Mouse (Mus musculus): ENCODE results near the gene Casp14. TPM values are rescaled to one million over a fixed set of nuclear protein-coding genes. Genes with fewer than 3 reads are reported as not detected.
"Not testable (repeated sequence)": the region's sequence is repeated elsewhere in the genome, so short reads cannot be mapped to it uniquely, and the experiment has no call there.

The Casp14 gene
- total and polyA plus RNA-seq, 2 experiments from 2014 or later = 0.44 TPM; not detected in 1

GRCm38 (mm10) chr10:78700881-78701280, 17.2 kb downstream of the Casp14 start:
- TF ChIP-seq CTCF (IDR thresholded peaks at IDR 0.05) = no peak
- ATAC-seq (ENCODE audit: low FRiP score) = no peak
- DNase-seq (ENCODE audit: low spot score) = no peak
- Histone ChIP-seq H3K4me3 (ENCODE audit: low read depth, low read length) (no peak overlapping the region), H3K4me1 (ENCODE audit: insufficient read depth, low read length) (no peaks in the 10 kb centered on the region), H3K9ac (replicated peaks; ENCODE audit: low read length, poor library complexity, severe bottlenecking) (no peak overlapping the region), H3K27me3 (ENCODE audit: insufficient read depth, low read length) (no peaks in the 10 kb centered on the region), H3K27ac (ENCODE audit: low read depth, low read length) (no peak overlapping the region), H3K9me3 (ENCODE audit: low read length) (no peaks in the 10 kb centered on the region), H3K4me2 (ENCODE audit: low read depth, low read length, poor library complexity, severe bottlenecking) (no peak overlapping the region), H3K36me3 (ENCODE audit: insufficient read depth, low read length) (no peaks in the 10 kb centered on the region)
- WGBS = 60% methylated on average over 3 of the region's 3 CpGs

- 95% methylated on average over 6 of the region's 6 CpGs for WGBS
- Histone ChIP-seq H3K4me1 (ENCODE audit: insufficient read depth, low read length) (no peaks in the 10 kb centered on the region), H3K36me3 (ENCODE audit: insufficient read depth, low read length) (no peaks in the 10 kb centered on the region), H3K9ac (replicated peaks; ENCODE audit: low read length, poor library complexity, severe bottlenecking) (no peak overlapping the region), H3K27me3 (ENCODE audit: insufficient read depth, low read length) (no peaks in the 10 kb centered on the region), H3K9me3 (ENCODE audit: low read length) (no peaks in the 10 kb centered on the region), H3K27ac (ENCODE audit: low read depth, low read length) (no peak overlapping the region), H3K4me2 (ENCODE audit: low read depth, low read length, poor library complexity, severe bottlenecking) (no peak overlapping the region), H3K4me3 (ENCODE audit: low read depth, low read length) (no peak overlapping the region)
- no peak for DNase-seq (ENCODE audit: low spot score)
- TF ChIP-seq CTCF (IDR thresholded peaks at IDR 0.05) = no peak
- ATAC-seq (ENCODE audit: low FRiP score) = no peak
Observed at GRCm38 (mm10) chr10:78689973-78690372, 28.1 kb downstream of the Casp14 start.

- no peaks in the 10 kb centered on the region for H3K36me3 ChIP-seq (ENCODE audit: insufficient read depth, low read length)
- no peak overlapping the region for H3K9ac ChIP-seq (replicated peaks; ENCODE audit: low read length, poor library complexity, severe bottlenecking)
- no peak for ATAC-seq (ENCODE audit: low FRiP score)
- H3K9me3 ChIP-seq (ENCODE audit: low read length) = no peaks in the 10 kb centered on the region
- no peak for DNase-seq (ENCODE audit: low spot score)
- no peak overlapping the region for H3K4me2 ChIP-seq (ENCODE audit: low read depth, low read length, poor library complexity, severe bottlenecking)
- H3K4me3 ChIP-seq (ENCODE audit: low read depth, low read length) = no peak overlapping the region
- H3K4me1 ChIP-seq (ENCODE audit: insufficient read depth, low read length) = no peaks in the 10 kb centered on the region
- 71% methylated on average over 4 of the region's 4 CpGs for WGBS
- H3K27me3 ChIP-seq (ENCODE audit: insufficient read depth, low read length) = no peaks in the 10 kb centered on the region
- no peak overlapping the region for H3K27ac ChIP-seq (ENCODE audit: low read depth, low read length)
- TF ChIP-seq CTCF (IDR thresholded peaks at IDR 0.05) = no peak
Observed at GRCm38 (mm10) chr10:78686995-78687577, 31.0 kb downstream of the Casp14 start.

- DNase-seq (ENCODE audit: low spot score); ATAC-seq (ENCODE audit: low FRiP score); H3K4me2 ChIP-seq (ENCODE audit: low read depth, low read length, poor library complexity, severe bottlenecking); H3K36me3 ChIP-seq (ENCODE audit: insufficient read depth, low read length); H3K9ac ChIP-seq (replicated peaks; ENCODE audit: low read length, poor library complexity, severe bottlenecking); H3K27ac ChIP-seq (ENCODE audit: low read depth, low read length); H3K27me3 ChIP-seq (ENCODE audit: insufficient read depth, low read length); H3K4me1 ChIP-seq (ENCODE audit: insufficient read depth, low read length); H3K4me3 ChIP-seq (ENCODE audit: low read depth, low read length); H3K9me3 ChIP-seq (ENCODE audit: low read length): not testable (repeated sequence)
- 36% methylated on average over 1 of the region's 1 CpGs for WGBS
Observed at GRCm38 (mm10) chr10:78670121-78670520, 48.0 kb downstream of the Casp14 start.

- H3K9ac ChIP-seq (replicated peaks; ENCODE audit: low read length, poor library complexity, severe bottlenecking); H3K27me3 ChIP-seq (ENCODE audit: insufficient read depth, low read length); DNase-seq (ENCODE audit: low spot score); H3K27ac ChIP-seq (ENCODE audit: low read depth, low read length); H3K9me3 ChIP-seq (ENCODE audit: low read length); H3K4me3 ChIP-seq (ENCODE audit: low read depth, low read length); ATAC-seq (ENCODE audit: low FRiP score); H3K4me1 ChIP-seq (ENCODE audit: insufficient read depth, low read length); H3K36me3 ChIP-seq (ENCODE audit: insufficient read depth, low read length); H3K4me2 ChIP-seq (ENCODE audit: low read depth, low read length, poor library complexity, severe bottlenecking): not testable (repeated sequence)
- WGBS = 94% methylated on average over 10 of the region's 10 CpGs
Observed at GRCm38 (mm10) chr10:78666696-78667095, 51.4 kb downstream of the Casp14 start.

GRCm38 (mm10) chr10:78664546-78664945, 53.5 kb downstream of the Casp14 start:
- 91% methylated on average over 1 of the region's 1 CpGs for WGBS
- Histone ChIP-seq H3K27me3 (ENCODE audit: insufficient read depth, low read length) (no peaks in the 10 kb centered on the region), H3K36me3 (ENCODE audit: insufficient read depth, low read length) (no peaks in the 10 kb centered on the region), H3K4me3 (ENCODE audit: low read depth, low read length) (no peak overlapping the region), H3K9ac (replicated peaks; ENCODE audit: low read length, poor library complexity, severe bottlenecking) (no peak overlapping the region), H3K9me3 (ENCODE audit: low read length) (no peaks in the 10 kb centered on the region), H3K27ac (ENCODE audit: low read depth, low read length) (no peak overlapping the region), H3K4me2 (ENCODE audit: low read depth, low read length, poor library complexity, severe bottlenecking) (no peak overlapping the region), H3K4me1 (ENCODE audit: insufficient read depth, low read length) (no peaks in the 10 kb centered on the region)
- DNase-seq (ENCODE audit: low spot score) (no peak), ATAC-seq (ENCODE audit: low FRiP score) (no peak)
- TF ChIP-seq CTCF (IDR thresholded peaks at IDR 0.05) = no peak

Other genes with a start within 250 kb of the Casp14 start
- gene Olfr1358, start 200.9 kb downstream of the Casp14 start, total RNA-seq (2014; rRNA removed) = not detected in 2 replicates
- gene Olfr1358, start 200.9 kb downstream of the Casp14 start, polyA plus RNA-seq (2015; fragmentation: Nextera tagmentation; extraction: Ambion mirVana) = not detected in 2 replicates
- gene Ilvbl, start 143.9 kb downstream of the Casp14 start, total RNA-seq (2014; rRNA removed) = 50.1 and 68.2 TPM in 2 replicates
- 82.1 and 92.3 TPM in 2 replicates for gene Ilvbl, start 143.9 kb downstream of the Casp14 start, polyA plus RNA-seq (2015; fragmentation: Nextera tagmentation; extraction: Ambion mirVana)
- gene Syde1, start 126.3 kb downstream of the Casp14 start, total RNA-seq (2014; rRNA removed) = 6.6 and 6.7 TPM in 2 replicates
- 3.1 and 3.2 TPM in 2 replicates for gene Syde1, start 126.3 kb downstream of the Casp14 start, polyA plus RNA-seq (2015; fragmentation: Nextera tagmentation; extraction: Ambion mirVana)
- not detected in 2 replicates for gene Olfr1357, start 100.2 kb downstream of the Casp14 start, total RNA-seq (2014; rRNA removed)
- not detected in 2 replicates for gene Olfr1357, start 100.2 kb downstream of the Casp14 start, polyA plus RNA-seq (2015; fragmentation: Nextera tagmentation; extraction: Ambion mirVana)
- gene Ccdc105, start 34.8 kb upstream of the Casp14 start, total RNA-seq (2014; rRNA removed) = 0.22 TPM in 1 of 2 replicates, not detected in the other
- 0.23 and 0.26 TPM in 2 replicates for gene Ccdc105, start 34.8 kb upstream of the Casp14 start, polyA plus RNA-seq (2015; fragmentation: Nextera tagmentation; extraction: Ambion mirVana)
- 45.9 and 66.1 TPM in 2 replicates for gene Slc1a6, start 62.2 kb upstream of the Casp14 start, total RNA-seq (2014; rRNA removed)
- 30.7 and 33.4 TPM in 2 replicates for gene Slc1a6, start 62.2 kb upstream of the Casp14 start, polyA plus RNA-seq (2015; fragmentation: Nextera tagmentation; extraction: Ambion mirVana)
- not detected in 2 replicates for gene Olfr1356, start 133.9 kb upstream of the Casp14 start, total RNA-seq (2014; rRNA removed)
- gene Olfr1356, start 133.9 kb upstream of the Casp14 start, polyA plus RNA-seq (2015; fragmentation: Nextera tagmentation; extraction: Ambion mirVana) = 0.05 TPM in 1 of 2 replicates, not detected in the other
- gene Olfr1355, start 157.2 kb upstream of the Casp14 start, total RNA-seq (2014; rRNA removed) = not detected in 2 replicates
- gene Olfr1355, start 157.2 kb upstream of the Casp14 start, polyA plus RNA-seq (2015; fragmentation: Nextera tagmentation; extraction: Ambion mirVana) = not detected in 2 replicates
- not detected in 2 replicates for gene Olfr1354, start 194.9 kb upstream of the Casp14 start, total RNA-seq (2014; rRNA removed)
- not detected in 2 replicates for gene Olfr1354, start 194.9 kb upstream of the Casp14 start, polyA plus RNA-seq (2015; fragmentation: Nextera tagmentation; extraction: Ambion mirVana)
- gene Olfr8, start 232.3 kb upstream of the Casp14 start, total RNA-seq (2014; rRNA removed) = not detected in 2 replicates
- not detected in 2 replicates for gene Olfr8, start 232.3 kb upstream of the Casp14 start, polyA plus RNA-seq (2015; fragmentation: Nextera tagmentation; extraction: Ambion mirVana)
- not detected in 2 replicates for gene Olfr1353, start 245.0 kb upstream of the Casp14 start, total RNA-seq (2014; rRNA removed)
- gene Olfr1353, start 245.0 kb upstream of the Casp14 start, polyA plus RNA-seq (2015; fragmentation: Nextera tagmentation; extraction: Ambion mirVana) = not detected in 2 replicates